Mouse (Mus musculus): ENCODE data around the gene Prdx1.
"Not testable (repeated sequence)": the region's sequence is repeated elsewhere in the genome, so short reads cannot be mapped to it uniquely, and the experiment has no call there.

Gene Prdx1

DNA sequence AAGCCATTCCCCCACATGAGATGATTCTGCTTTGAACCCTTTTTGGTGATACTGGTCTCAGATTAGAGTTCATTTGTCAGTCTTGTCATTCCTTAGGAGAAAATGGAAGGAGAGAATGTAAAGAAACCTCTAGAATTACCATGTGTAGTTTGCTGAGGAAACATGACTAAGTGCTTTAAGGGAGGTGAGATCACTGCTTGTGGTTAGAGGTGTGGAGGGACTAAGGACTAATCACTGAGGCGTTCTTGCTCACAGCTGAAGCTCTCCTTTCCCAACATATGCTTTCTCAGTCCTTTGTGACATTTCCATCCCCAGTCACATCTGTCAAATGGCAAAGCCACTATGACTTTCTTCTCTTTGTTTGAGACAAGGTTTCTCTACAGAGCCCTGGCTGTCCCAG lies 7.5 kb upstream of the Prdx1 start:
- DNase-seq (ENCODE audit: low spot score), result no peak

DNA sequence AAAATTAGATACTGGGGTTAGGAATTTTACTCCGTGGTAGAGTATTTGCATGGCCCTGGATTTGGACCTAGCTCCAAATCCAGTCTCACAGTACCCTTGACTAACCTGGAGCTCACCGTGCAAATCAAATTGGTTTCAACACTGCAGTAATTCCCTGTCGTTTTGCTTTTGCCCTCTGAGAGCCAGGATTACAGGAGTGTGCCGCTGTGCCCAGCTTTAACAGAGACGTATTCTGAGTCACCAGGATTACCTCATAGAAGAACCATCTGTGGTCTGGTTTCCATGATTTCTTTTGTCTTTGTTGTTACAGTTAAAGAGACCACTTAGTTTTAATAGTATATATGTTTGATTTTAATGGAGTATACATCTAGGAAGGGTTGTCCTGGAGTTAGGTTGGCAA lies 6.2 kb upstream of the Prdx1 start:
- peak; percentile 34 for DNase-seq (ENCODE audit: low spot score)

DNA sequence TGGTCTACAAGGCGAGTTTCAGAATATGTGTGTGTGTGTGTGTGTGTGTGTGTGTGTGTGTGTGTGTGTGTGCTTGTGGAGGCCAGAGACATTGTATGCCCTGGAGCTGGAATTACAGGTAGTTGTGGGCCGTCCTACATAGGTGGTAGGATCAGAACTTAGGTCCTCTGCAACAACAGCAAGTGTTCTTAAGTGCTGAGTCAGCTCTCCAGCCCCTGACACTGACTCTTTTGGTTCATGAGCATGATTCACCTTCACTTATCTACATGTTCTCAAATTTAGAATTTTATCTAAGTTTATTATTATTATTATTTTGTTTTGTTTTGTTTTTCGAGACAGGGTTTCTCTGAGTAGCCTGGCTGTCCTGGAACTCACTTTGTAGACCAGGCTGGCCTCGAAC lies 4.8 kb upstream of the Prdx1 start:
- DNase-seq (ENCODE audit: low spot score), result not testable (repeated sequence)

- no peak for DNase-seq (ENCODE audit: low spot score)
These were observed 1.4 kb upstream of the Prdx1 start for GRCm38 (mm10) chr4:116683957-116684356.

GRCm38 (mm10) chr4:116684665-116685064 lies 679 bp upstream of the Prdx1 start:
- DNase-seq (ENCODE audit: low spot score), result no peak

DNA sequence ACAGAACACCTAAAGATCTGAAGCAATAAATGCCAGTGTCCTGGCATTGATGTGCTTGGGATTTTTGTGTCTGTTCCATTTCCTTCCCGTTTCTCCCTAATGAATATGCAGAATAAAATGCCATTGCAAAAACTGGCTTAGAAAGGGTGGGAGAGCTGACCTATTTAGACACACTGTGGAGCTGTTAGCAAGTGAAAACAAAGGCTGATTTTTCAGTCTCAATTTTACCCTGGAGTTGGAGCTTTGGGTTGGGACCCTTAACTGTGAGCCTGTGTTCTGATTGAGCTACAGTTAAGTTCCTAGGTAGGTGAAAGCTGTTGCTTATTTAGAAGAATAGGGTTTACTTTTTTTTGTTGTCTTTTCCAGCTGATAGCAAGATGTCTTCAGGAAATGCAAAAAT lies 1.7 kb downstream of the Prdx1 start:
- DNase-seq (ENCODE audit: low spot score), result no peak

DNA sequence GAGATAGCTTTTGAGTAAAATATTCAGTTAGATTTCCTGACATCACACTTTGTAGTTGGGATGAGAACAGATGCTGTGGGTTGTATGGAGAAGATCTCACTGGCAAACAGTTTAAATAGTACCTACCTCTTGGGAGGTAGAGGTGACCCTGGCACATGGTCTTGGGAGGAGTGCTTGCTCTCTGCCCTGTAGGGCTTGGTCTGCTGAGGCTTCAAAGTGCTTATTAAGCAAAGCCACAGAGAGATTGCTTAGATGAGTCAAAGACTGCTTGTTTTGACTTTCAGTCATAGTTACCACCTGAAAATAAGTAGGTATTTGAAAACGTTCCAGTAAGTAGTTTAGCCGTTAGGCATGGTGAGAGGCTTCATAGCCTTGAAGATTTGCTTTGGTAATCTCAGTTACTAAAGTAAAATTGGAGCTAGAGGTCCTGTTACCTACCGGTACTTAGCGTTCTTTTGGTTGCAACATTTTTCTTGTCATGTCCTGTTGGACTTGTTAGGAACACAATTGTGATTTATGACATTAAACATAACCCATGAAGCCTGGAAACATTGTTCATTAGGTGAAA lies 4.0 kb downstream of the Prdx1 start:
- DNase-seq (ENCODE audit: low spot score), result no peak

GRCm38 (mm10) chr4:116692146-116692545 lies 6.8 kb downstream of the Prdx1 start:
- DNase-seq (ENCODE audit: low spot score), result no peak

- no peak for DNase-seq (ENCODE audit: low spot score)
These were observed 8.4 kb downstream of the Prdx1 start for GRCm38 (mm10) chr4:116693785-116694184.

- DNase-seq (ENCODE audit: low spot score), result no peak
These were observed 13.5 kb downstream of the Prdx1 start for GRCm38 (mm10) chr4:116698693-116699342.

- DNase-seq (ENCODE audit: low spot score), result no peak
These were observed 15.6 kb downstream of the Prdx1 start for GRCm38 (mm10) chr4:116700964-116701363.

GRCm38 (mm10) chr4:116703804-116704203 lies 18.5 kb downstream of the Prdx1 start:
- peak; percentile 58 for DNase-seq (ENCODE audit: low spot score)

DNA sequence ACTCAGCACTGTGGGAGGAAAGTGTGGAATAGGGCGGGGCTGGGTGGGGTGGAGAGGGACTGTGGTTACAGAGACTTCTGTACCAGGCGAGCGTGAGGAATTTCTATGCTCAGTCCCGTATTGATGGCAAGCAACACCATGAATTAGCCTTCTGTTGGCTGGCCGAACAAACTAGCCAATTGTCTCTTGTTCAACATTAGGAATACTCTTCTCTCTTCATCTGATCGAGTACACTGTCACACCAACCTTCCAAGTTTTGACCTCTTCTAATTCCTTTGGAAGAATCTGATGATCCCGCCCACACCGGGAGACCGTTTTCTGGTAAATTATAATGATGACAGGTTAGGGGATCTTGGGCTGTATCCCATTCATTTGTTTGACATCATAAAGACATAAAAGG lies 22.3 kb downstream of the Prdx1 start:
- no peak for DNase-seq (ENCODE audit: low spot score)

DNA sequence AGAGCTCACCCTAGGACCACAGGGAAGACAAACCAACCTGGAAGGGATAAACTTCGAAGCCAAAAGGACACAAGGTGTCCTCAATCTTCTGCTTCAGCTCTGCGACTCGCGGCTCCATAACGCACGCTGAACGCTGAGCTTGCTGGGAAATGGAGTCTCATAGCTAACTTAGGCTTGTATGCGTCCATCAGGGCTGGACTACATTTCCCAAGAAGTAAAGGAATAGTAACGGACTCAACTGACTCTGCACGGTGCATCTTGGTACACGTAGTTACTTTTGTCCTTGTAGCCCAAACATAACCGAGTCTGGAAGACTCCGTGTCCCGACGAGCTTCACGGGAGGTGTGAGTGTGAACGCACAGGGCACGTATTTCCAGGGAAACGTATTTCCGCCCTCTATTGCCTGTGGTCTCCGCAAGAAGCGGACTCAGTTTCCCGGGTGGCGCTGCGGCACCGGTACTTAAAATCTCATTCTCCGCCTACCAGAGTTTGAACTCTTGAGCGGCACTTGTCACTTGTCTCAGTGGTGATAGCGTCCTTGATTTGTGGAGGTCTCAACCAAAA lies 22.9 kb downstream of the Prdx1 start, which contains the start of the genes Mmachc and Ccdc163:
TSS of gene Mmachc (minus strand) at position 206 of the 564 bp plus-strand sequence.
TSS of gene Ccdc163 (plus strand) at position 309 of the 564 bp plus-strand sequence.
- peak; percentile 92 for DNase-seq (ENCODE audit: low spot score)

DNA sequence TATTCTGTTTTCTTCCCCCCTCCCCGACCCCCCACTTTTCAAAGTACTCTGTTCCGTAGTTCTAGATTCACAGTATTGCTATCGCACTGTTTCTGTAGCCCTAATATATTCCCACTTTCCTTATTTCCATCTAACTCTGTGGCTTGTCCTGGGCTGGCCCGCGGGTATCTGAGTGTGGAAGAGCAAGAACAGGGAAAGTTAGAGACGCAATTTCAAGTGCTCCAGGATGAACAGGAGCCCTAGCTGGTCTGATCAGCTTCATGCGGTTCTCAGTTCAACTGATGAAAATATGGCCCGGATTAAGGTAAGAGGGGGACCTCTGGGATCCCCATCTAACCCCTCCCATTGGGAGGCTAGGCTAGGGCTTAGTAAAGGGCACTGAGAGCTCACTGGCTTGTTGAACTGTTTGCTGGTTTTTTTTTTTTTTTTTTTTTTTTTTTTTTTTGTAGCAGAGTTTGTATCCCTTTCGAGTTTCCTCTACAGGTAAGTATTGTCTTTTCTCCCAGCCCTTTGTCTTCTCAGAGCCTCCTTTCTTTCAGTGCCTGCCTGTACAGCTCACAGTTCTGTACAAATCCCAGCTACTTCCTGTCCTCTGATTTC lies 23.5 kb downstream of the Prdx1 start:
- no peak for DNase-seq (ENCODE audit: low spot score)

DNA sequence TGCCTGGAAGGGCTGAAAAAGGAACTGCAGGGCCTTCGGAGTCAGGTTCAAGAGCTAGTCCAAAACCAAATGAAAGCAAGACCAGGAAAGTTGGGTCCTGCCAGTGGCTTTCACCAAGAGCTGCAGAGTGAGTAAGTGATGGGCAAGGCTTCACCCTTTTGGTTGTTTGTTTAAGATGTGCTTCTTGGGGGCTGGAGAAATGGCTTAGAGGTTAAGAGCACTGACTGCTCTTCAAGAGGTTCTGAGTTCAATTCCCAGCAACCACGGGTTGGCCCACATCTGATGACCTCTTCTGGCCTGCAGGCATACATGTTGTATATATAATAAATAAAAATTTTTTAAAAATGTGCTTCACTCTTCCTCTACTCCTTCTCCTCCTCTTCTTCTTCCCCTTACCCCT lies 24.8 kb downstream of the Prdx1 start:
- no peak for DNase-seq (ENCODE audit: low spot score)

- no peak for DNase-seq (ENCODE audit: low spot score)
These were observed 27.2 kb downstream of the Prdx1 start for GRCm38 (mm10) chr4:116712536-116712935.

- DNase-seq (ENCODE audit: low spot score), result peak; percentile 76
These were observed 34.1 kb downstream of the Prdx1 start for GRCm38 (mm10) chr4:116719396-116719795.

GRCm38 (mm10) chr4:116720343-116721097 lies 35.2 kb downstream of the Prdx1 start, which contains the start of gene Tesk2:
Tesk2 (plus strand) TSS chr4:116720948.
- peak; percentile 92 for DNase-seq (ENCODE audit: low spot score)

- no peak for DNase-seq (ENCODE audit: low spot score)
These were observed 35.8 kb downstream of the Prdx1 start for GRCm38 (mm10) chr4:116721098-116721628.

DNA sequence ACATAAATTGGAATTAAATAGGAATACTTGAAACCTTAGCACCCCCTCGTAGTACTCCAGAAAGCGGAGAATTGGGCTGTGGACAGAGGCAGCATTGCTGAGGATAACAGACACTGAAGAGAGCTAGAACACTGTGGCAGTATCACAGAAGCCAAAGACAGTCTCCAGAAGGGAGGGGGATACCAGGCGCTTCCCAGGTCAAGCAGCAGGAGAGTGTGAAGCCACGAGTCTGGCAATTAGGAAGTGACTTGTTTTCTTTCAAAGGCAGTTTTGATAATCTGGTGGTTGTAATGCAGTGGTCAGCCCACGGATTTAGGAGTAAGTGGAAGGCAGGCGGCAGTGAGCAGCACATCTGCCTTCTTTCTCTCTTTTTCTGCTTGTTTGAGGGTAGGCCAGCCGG lies 36.9 kb downstream of the Prdx1 start:
- no peak for DNase-seq (ENCODE audit: low spot score)

DNA sequence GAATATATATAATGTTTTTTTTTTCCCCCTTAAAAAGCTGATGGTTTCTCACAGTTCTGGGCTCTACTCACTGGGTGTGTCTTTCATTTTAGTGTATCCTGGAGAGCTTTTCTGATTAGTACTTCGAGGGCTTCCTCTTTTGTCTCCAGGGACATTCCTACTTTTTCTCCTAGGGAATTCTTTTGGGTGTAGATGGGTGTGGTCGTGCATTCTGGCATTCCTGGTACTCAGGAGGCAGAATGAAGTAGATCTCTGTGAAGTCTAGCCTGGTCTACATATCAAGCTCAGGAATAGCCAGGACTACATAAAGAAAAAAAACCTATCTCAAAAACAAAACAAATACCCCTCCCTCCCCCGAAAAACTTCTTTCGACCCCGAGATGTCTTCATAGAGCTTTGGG lies 40.1 kb downstream of the Prdx1 start:
- no peak for DNase-seq (ENCODE audit: low spot score)

Measured in MN1 (cell line).